Mouse (Mus musculus) olfactory bulb, adult 2 months (tissue): ENCODE results near the gene Iqub.

Source experiments
- CTCF ChIP-seq: fragments of 200-500 bp; IDR thresholded peaks from 2 replicates; pipeline ENCODE4 v1.5.1; 2012; ENCODE audit warnings: low read depth, mild to moderate bottlenecking, low read length, moderate library complexity; ENCODE audit not compliant: insufficient read depth
- POLR2A ChIP-seq: fragments of 200-500 bp; IDR thresholded peaks from 2 replicates; pipeline ENCODE4 v1.6.1; 2012; ENCODE audit warnings: mild to moderate bottlenecking, low read depth, low read length, moderate library complexity; ENCODE audit not compliant: insufficient read depth

DNA sequence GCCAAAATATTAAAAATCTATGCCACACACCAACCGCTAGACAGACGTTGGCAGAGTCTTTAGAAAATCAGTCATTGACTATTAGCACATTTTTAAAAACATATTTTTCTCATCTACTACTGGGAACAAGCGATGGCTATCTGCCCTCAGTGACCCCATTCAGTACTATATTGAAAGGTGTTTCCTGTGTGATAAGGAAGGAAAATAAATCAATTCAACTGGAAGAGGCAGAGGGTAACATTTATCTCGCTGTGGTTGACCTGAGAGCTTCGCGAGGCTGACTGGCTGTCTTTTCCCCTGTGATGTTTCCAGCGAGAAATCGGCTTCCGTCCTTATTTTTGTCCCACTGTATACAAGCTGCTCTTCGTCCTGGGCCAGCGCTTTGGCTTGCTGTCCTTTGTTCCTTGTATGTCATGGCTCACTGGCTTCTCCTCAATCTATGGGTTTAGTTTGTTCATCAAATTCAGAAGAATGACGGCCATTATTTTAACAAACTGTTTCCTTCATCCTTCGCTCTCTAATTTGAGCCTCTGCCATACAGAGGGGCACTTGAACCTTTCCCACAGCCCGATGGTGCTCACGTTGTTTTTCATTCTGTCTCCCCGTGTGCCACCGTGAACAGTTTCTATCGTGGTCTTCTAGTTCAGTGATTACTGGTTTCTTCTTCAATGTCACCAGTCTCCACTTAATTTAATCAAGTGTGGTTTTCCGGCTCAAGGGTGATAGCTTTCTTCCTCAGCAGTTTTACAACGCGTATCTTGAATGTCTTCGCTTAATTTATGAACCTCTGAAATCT lies 63.6 kb downstream of the Iqub start:
- no peak for TF ChIP-seq CTCF
- no peak for TF ChIP-seq POLR2A
